Mouse (Mus musculus) embryo, embryonic 10.5 days (tissue): ENCODE measurements around the gene Amigo1.
"Not testable (repeated sequence)": the region's sequence is repeated elsewhere in the genome, so short reads cannot be mapped to it uniquely, and the experiment has no call there.

ENCODE experiments used
- DNase-seq: peaks from one replicate; pipeline ENCODE4 v3.0.0-alpha.2; 2015; ENCODE audit warnings: low spot score

The Amigo1 gene

GRCm38 (mm10) chr3:108209946-108210770, 24.0 kb downstream of the Amigo1 start:
- DNase-seq, result peak; percentile 98

DNA sequence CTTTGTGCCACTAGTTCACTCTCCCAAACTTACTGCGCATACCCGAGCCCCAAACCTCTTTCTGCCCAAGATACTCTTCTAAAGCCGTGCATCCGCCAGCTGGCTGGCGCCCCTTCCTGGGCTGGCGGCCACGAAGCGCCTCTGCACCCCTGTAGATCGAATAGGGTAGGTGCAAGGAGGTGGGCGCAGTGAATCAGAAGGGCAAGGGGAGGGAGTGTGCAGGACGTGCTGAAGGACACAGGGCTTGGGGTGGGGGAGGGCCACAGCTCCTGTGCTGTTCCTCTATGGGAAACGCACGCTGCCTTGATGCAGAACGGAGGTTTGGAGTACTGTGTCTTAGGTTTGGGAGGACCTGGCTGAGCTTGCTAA, 24.6 kb downstream of the Amigo1 start, which contains the start of gene Atxn7l2:
TSS of gene Atxn7l2 (minus strand) at position 164 of the 369 bp plus-strand sequence.
- DNase-seq, result peak; percentile 83

DNA sequence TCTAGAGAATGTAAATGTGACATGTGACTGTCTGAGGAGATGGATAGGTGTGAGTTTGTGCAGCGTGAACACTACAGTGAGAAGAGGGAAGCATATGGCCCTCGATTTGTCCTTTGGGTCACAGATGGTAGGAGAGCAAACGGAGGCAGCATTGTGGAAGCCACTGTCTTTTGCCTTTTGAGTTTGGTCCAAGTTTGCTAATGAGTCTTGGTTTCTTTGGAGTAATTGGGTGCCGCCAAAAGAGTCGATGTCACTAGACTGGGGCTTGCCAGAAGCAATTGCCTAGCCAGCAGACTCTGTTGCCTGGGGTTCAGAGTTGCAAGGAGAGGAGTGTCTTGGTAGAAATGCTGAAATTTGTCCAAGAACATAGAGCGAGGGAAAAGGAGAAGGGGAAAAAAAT, 25.7 kb downstream of the Amigo1 start:
- no peak for DNase-seq

GRCm38 (mm10) chr3:108212406-108212805, 26.3 kb downstream of the Amigo1 start:
- no peak for DNase-seq

- peak; percentile 60 for DNase-seq
These were observed 28.6 kb downstream of the Amigo1 start for GRCm38 (mm10) chr3:108214734-108215133.

- no peak for DNase-seq
These were observed 34.5 kb downstream of the Amigo1 start for GRCm38 (mm10) chr3:108220661-108221060.

DNA sequence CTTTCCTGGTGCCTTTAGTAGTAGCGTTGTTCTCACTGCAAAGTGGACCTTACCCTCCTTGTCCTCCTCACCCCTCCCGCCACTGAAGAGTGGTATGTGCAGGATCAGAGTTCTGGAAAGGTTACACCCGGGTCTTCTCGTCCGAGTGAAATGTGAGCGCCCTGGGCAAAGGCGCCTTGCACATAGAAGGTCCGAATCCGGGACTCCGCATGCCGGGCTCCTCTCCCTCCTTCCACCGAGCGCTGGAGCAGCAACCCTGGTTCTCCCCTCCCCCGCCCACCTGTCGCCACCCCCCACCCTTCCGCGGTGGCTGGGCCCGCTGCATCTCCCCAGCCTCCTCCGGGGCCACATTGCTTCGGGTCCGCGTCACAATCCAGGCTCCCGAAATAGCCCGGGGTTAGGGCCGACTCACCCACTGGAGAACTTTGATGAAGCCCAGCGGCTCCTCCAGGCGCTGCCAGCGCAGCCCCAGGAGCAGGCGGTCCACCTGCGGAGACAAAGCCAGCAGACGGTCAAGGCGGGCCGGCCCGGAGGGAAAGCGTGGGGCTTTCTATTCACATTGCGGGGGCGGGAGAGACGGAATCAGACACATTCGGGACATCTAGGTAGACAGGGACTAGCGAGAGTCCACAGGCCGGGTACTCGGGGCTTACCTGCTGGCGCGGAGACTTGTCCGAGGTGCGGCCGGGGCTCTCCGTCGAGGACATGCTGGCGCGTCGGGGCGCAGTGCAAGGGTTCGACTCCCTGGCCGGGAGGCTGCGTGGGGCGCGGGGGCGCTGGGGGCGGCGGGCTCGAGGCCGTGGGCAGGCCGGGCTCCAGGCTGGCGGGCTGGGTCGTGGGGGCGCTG, 39.8 kb downstream of the Amigo1 start:
- DNase-seq, result peak; percentile 42

DNA sequence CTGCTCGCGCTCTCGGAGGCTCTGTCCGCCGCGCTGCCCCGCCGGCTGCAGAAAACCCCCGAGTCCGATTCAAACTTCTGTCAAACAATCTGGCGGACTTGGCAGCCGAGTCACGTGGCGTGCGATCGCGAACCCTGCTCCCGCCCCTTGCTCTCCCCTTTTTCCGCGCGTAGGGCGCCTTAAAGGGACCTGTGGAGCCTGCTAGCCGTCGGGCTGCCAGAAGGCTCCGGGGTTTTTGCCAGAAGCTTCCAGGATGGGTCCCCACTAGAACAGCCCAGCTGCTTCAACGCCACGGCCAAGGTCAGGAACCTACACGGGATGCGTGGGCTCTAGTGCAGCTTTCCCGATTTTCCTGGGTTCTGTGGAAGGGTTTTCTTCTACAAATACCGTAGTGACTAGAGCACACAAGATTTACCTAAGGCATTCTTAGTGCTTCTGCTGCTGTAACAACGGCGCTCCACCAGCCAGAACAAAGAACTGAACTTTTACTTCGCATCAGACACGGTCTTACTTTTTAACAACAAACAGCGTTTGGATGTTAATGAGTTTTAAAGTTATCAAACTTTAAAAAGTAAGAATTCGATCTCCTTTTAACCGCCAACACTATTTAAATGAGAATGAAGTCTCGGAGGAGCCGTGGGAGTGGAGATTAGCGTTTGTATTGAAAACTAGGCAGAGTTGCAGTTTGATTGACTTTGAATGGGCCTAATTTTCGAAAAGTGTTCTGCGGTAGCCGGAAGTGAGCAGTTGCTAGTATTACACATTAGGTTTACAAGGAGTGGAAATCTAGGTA, 40.6 kb downstream of the Amigo1 start, which contains the start of gene Sypl2:
TSS of gene Sypl2 (minus strand) at position 91 of the 793 bp plus-strand sequence.
- DNase-seq, result peak; percentile 68

- no peak for DNase-seq
These were observed 41.4 kb downstream of the Amigo1 start for GRCm38 (mm10) chr3:108227521-108227920.

- no peak for DNase-seq
These were observed 45.5 kb downstream of the Amigo1 start for GRCm38 (mm10) chr3:108231646-108232045.

DNA sequence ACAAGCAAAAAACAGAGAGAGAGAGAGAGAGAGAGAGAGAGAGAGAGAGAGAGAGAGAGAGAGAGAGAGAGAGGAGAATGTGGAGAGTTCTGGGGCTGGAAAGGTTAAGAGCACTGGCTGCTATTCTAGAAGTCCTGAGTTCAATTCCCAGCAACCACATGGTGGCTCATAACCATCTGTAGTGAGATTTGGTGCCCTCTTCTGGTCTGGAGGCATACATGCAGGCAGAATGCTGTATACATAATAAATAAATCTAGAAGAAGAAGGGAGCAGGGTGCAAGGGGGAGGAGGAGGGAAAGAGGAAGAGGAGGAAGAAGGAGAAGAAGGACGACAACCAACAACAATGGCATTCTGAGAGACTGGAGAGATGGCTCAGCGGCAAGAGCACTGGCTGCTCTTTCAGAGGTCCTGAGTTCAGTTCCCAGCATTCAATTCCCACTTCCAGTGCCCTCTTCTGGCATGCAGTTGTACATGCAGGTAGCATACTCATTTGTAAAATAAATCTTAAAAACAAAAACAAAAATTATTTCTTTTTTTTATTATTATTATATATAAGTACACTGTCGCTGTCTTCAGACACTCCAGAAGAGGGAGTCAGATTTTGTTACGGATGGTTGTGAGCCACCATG, 51.5 kb downstream of the Amigo1 start:
- DNase-seq, result not testable (repeated sequence)

DNA sequence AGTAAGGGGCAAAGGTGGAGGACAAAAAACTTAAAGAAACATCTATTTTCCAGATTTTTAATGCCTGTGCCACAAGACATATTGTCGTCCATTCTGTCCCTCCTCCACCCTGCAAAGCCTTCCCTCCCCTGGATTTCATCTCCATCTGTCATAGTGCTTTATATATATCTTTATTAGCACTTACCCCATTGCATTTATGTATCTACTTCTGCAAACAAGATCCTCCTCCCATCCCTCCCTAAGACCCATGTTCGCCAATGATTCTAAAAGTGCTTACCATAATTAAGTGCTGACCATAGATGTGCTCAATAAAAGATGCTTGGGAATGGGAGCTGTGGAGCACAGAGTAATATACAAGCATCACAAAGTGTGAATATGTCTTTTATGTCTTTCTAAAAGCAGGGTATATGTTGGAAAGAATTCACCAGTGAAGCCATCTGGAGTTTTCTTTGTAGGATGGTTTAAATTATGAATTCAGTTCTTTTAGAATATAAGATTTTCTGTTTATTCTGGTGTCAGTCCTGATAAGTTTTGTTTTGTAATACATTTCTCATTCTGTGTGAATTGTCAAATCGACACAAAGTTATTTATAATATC, 55.2 kb downstream of the Amigo1 start:
- no peak for DNase-seq
